Mouse (Mus musculus) CH12.LX (cell line): ENCODE results near the gene Ccdc74a.

Experiments
- CTCF ChIP-seq, 2 experiments: IDR thresholded peaks in 1 of 2; conservative IDR thresholded peaks in 1 of 2; 2 replicates each; pipeline ENCODE4 v1.5.1; 2011 to 2012; ENCODE audit warnings: low read depth in 2 of 2, low read length in 2 of 2, improper control_type of control experiment in 1 of 2, inconsistent platforms in 1 of 2, mild to moderate bottlenecking in 1 of 2, moderate library complexity in 1 of 2
- EP300 ChIP-seq: IDR thresholded peaks from 2 replicates; pipeline ENCODE4 v1.6.1; 2011; ENCODE audit warnings: low read length, improper control_type of control experiment
- HCFC1 ChIP-seq: IDR thresholded peaks from 2 replicates; pipeline ENCODE4 v1.6.1; 2012; ENCODE audit warnings: low read depth, mild to moderate bottlenecking, inconsistent platforms, low read length, improper control_type of control experiment
- KAT2A ChIP-seq: IDR thresholded peaks from 2 replicates; pipeline ENCODE4 v1.6.1; 2012; ENCODE audit warnings: low read length, improper control_type of control experiment, inconsistent platforms; ENCODE audit not compliant: insufficient replicate concordance
- MAX ChIP-seq: IDR thresholded peaks from 2 replicates; pipeline ENCODE4 v1.6.1; 2011; ENCODE audit warnings: low read length, improper control_type of control experiment
- POLR2A ChIP-seq: IDR thresholded peaks from 2 replicates; pipeline ENCODE4 v1.6.1; 2011; ENCODE audit warnings: low read depth, mild to moderate bottlenecking, improper control_type of control experiment, low read length
- TCF12 ChIP-seq: IDR thresholded peaks from 2 replicates; pipeline ENCODE4 v1.6.1; 2014; ENCODE audit warnings: low read depth, mild to moderate bottlenecking, inconsistent platforms, low read length, improper control_type of control experiment
- UBTF ChIP-seq: IDR thresholded peaks from 2 replicates; pipeline ENCODE4 v1.6.1; 2012; ENCODE audit warnings: low read depth, mild to moderate bottlenecking, inconsistent platforms, low read length, improper control_type of control experiment, moderate library complexity
- USF1 ChIP-seq: IDR thresholded peaks from 2 replicates; pipeline ENCODE4 v1.6.1; 2014; ENCODE audit warnings: low read depth, mild to moderate bottlenecking, inconsistent platforms, low read length, improper control_type of control experiment
- USF2 ChIP-seq: conservative IDR thresholded peaks from 2 replicates; pipeline ENCODE4 v1.6.1; 2011; ENCODE audit warnings: low read depth, low read length, improper control_type of control experiment
- ZMIZ1 ChIP-seq: IDR thresholded peaks from 2 replicates; pipeline ENCODE4 v1.6.1; 2012; ENCODE audit warnings: low read depth, mild to moderate bottlenecking, inconsistent platforms, low read length, improper control_type of control experiment

DNA sequence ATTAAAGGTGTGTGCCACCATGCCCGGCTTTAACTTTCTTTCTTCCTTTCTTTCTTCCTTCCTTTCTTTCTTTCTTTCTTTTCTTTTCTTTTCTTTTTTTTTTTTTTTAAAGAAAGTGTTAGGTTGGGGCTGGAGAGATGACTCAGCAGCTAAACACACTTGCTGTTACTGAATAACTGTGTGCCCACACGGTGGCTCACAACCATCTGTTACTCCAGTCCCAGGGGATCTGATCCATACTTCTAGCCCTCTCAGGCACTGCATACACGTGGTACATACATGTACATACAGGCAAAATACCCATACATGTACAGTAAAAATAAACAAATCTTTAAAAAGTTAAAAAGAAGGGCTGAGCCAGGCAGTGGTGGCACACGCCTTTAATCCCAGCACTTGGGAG is 34.9 kb upstream of the Ccdc74a start:
- no peak for TF ChIP-seq UBTF
- no peak for TF ChIP-seq POLR2A
- no peak for TF ChIP-seq TCF12
- no peak for TF ChIP-seq MAX
- no peak for TF ChIP-seq ZMIZ1
- TF ChIP-seq CTCF (conservative IDR thresholded peaks at IDR 0.05 in 1 of 2, IDR thresholded peaks at IDR 0.05 in 1 of 2; ENCODE audit: low read depth in 2 of 2, low read length in 2 of 2): no peak
- TF ChIP-seq KAT2A: no peak
- TF ChIP-seq USF1: no peak
- TF ChIP-seq HCFC1: no peak
- TF ChIP-seq EP300: no peak
- TF ChIP-seq USF2: no peak
